Mouse (Mus musculus) E14TG2a.4 (cell line): ENCODE data around the gene Ptprt.

Experiments
- H3K27me3 ChIP-seq: 2 replicates; pipeline ENCODE4 v1.6.1; 2014; ENCODE audit warnings: low read length, control low read depth; ENCODE audit not compliant: insufficient read depth
- H3K36me3 ChIP-seq: 2 replicates; pipeline ENCODE4 v1.6.1; 2014; ENCODE audit warnings: low read length, control low read depth; ENCODE audit not compliant: insufficient read depth
- H3K4me1 ChIP-seq: replicated peaks from 2 replicates; pipeline ENCODE4 v1.6.1; 2014; ENCODE audit warnings: low read depth, low read length, control low read depth
- H3K4me3 ChIP-seq: replicated peaks from 2 replicates; pipeline ENCODE4 v1.5.1; 2014; ENCODE audit warnings: mild to moderate bottlenecking, low read length
- H3K9me3 ChIP-seq: 2 replicates; pipeline ENCODE4 v1.6.1; 2014; ENCODE audit warnings: low read length, control low read depth
- CTCF ChIP-seq: conservative IDR thresholded peaks from 2 replicates; pipeline ENCODE4 v1.5.1; 2014; ENCODE audit warnings: low read length
- NANOG ChIP-seq: IDR thresholded peaks from 2 replicates; pipeline ENCODE4 v1.6.1; 2014; ENCODE audit warnings: borderline replicate concordance, low read length, mixed read lengths
- POU5F1 ChIP-seq: IDR thresholded peaks from 2 replicates; pipeline ENCODE4 v1.6.1; 2014; ENCODE audit warnings: low read length, borderline replicate concordance

Ptprt gene

DNA sequence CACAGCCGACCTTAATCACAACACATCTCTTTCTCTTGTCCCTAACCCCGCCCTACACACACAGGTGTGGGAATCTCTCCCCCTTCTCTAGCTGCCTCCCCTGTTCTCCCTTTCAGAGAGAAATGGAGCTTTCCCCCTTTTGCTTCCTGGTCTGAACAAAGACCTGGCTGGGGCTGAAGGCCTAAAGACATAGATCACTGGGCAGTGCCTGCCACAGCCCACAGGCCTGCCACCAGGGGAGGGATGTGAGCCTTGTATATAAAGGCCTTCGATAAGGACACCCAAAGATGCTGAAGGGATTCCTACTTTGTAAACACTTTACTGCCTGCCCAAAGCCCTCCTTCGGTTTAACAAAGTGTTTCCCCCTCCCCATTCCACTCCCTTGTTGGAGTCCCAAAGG, 786 bp upstream of the Ptprt start:
- H3K4me3 ChIP-seq: peak overlapping the region; percentile 79
- no peaks in the 10 kb centered on the region for H3K36me3 ChIP-seq
- H3K4me1 ChIP-seq: peaks cover 42% of the 10 kb centered on the region
- peaks cover 77% of the 10 kb centered on the region for H3K27me3 ChIP-seq
- H3K9me3 ChIP-seq: no peaks in the 10 kb centered on the region
- TF ChIP-seq CTCF: no peak
- no peak for TF ChIP-seq NANOG
- no peak for TF ChIP-seq POU5F1

DNA sequence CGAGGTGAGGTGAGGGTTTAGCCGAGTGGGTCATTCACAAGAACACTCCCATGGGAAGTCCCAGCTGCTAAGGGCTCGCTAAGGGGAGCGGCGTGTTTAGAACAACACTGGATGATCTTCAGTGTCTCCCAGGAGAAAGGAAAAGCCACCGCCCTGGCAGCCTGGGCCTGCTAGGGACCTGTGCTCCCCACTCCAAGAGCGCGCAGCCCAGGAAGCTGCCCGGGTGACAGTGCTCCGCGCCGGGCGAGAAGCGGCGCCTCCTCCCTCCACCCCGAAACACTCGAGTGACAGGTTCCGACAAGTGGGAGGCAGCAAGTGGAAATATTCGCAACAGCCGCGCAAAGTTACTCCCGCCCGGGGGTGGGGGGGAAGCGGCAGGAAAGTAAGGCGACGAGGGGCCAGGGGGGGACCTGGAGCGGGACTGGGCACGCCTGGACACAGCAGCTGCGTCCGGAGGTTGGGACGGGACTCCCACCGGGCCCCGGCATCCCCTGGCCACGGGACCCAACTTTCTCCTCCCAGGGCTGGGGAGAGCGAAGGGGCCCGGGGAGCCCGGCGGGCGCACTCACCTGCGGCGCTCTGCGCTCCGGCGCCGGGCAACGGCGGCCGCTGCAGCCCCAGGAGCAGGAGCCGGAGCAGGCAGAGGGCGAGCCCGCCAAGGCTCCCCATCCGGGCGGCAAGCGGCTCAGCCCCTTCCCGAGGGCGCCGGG, 561 bp downstream of the Ptprt start:
- Histone ChIP-seq H3K36me3 (no peaks in the 10 kb centered on the region), H3K4me3 (peak overlapping the region; percentile 79), H3K4me1 (peaks cover 42% of the 10 kb centered on the region), H3K27me3 (peaks cover 78% of the 10 kb centered on the region), H3K9me3 (peaks cover 7% of the 10 kb centered on the region)
- TF ChIP-seq POU5F1 (no peak), NANOG (no peak), CTCF (no peak)

DNA sequence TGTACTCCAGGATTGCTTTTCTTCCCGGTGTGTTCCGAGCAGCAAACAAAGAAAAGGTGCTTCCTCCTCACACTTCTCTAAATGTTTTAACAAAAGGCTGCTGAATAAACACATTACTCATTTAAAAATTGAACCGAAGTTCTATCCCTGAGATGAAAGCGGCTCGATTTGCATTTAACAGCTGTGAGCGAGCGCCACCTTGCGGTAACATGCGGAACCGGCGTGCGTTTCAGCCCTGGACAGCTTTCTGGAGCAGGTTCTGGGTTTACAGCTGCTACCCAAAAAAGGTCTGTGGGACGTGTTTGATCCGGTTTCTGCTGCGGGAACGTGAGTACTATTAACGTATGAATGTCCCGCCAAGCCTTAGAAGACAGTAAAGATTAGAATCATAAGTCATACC, 1.9 kb downstream of the Ptprt start:
- Histone ChIP-seq H3K9me3 (peaks cover 12% of the 10 kb centered on the region), H3K27me3 (peaks cover 78% of the 10 kb centered on the region), H3K36me3 (no peaks in the 10 kb centered on the region)

DNA sequence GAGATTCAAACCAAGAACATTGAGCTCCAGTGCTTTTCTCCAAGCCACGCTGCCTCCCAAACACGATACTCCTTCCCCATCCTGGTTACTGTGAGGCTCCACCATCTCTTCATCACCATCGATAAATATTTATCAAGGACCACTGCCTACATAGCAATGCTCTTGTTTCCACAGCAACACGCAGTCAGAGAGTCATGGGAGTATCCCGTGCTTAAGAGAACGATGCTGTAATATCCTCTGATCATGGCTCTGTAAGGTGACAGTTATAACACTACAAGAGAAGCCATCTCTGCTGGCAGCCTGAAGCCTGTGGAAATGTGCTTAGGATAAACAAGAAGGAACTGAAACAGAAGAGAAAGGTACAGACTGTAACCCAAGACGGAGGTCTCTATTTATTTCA, 3.4 kb downstream of the Ptprt start:
- peaks cover 12% of the 10 kb centered on the region for H3K9me3 ChIP-seq
- H3K4me1 ChIP-seq: peaks cover 30% of the 10 kb centered on the region
- no peak overlapping the region for H3K4me3 ChIP-seq
- H3K36me3 ChIP-seq: no peaks in the 10 kb centered on the region
- peaks cover 66% of the 10 kb centered on the region for H3K27me3 ChIP-seq
- TF ChIP-seq NANOG: no peak
- TF ChIP-seq CTCF: no peak
- TF ChIP-seq POU5F1: no peak

More for the DNA sequence above, 1.9 kb downstream of the Ptprt start:
- TF ChIP-seq NANOG: peak; percentile 72; the same call in 1 of the 2 replicates
- TF ChIP-seq POU5F1: no peak
- peak; percentile 95 for TF ChIP-seq CTCF
- peak overlapping the region; percentile 79; the same call in 1 of the 2 replicates for H3K4me3 ChIP-seq
- H3K4me1 ChIP-seq: peaks cover 39% of the 10 kb centered on the region

DNA sequence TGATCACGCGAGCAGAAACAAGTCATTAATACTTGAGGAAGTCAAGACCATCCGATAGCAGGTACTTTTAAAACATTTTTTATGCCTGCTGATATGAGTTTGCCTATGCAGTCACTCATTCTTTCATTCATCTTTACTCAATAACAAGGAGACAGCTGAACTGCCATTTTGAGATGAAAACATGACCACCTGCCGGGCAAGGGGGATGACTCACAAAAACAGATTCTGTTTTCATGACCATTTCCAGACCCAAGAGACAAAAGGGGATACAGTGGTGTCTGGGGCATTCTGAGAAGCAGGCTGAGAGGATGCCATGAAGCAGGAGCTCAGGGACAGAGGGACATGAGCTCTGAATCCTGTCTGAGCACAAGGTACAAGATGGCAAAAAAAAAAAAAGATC, 6.5 kb downstream of the Ptprt start:
- Histone ChIP-seq H3K36me3 (no peaks in the 10 kb centered on the region), H3K27me3 (peaks cover 40% of the 10 kb centered on the region), H3K4me1 (peaks cover 7% of the 10 kb centered on the region), H3K4me3 (no peak overlapping the region), H3K9me3 (peaks cover 12% of the 10 kb centered on the region)
- TF ChIP-seq POU5F1 (no peak), NANOG (no peak), CTCF (no peak)

DNA sequence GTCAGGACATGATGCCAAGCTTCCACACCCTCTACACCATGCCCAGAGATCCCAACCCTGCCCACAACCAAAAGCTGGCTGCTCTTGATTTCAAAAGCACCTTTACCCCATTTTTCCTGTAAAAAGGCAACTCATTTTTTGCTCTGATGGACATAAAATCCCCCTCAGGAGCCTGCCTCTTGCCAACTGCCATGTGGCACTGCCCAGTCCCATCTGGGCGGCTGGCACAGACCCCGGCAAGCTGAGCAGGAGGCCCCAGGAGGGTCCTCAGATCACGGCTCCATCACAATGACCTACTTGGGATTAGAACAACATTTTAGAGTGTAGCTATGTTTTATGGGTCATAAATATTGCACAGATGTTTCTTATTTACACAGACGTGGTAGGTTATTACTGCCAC, 22.3 kb downstream of the Ptprt start:
- no peaks in the 10 kb centered on the region for H3K27me3 ChIP-seq
- H3K36me3 ChIP-seq: no peaks in the 10 kb centered on the region
- peaks cover 9% of the 10 kb centered on the region for H3K4me1 ChIP-seq
- H3K9me3 ChIP-seq: no peaks in the 10 kb centered on the region
- H3K4me3 ChIP-seq: no peak overlapping the region
- TF ChIP-seq NANOG (no peak), POU5F1 (no peak), CTCF (no peak)

DNA sequence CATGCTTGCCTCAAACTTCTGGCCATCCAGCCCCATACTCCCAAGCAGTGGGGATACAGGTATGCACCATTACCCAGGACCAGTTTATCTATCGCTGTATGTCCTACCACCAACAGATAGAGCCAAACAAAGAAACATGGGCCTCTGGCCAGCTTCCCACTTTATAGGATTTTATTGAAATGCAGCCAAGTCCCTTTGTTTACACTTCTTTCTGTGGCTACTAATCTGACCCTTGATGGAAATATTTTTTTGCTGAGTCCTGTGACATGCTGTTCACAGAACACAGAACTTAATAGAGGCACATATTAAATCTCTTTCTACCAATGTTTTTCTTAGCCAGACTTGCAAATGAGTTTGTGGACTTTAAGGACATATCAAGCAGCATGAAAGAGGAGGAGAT, 23.4 kb downstream of the Ptprt start:
- Histone ChIP-seq H3K4me1 (peaks cover 9% of the 10 kb centered on the region), H3K4me3 (no peak overlapping the region), H3K27me3 (no peaks in the 10 kb centered on the region), H3K9me3 (no peaks in the 10 kb centered on the region), H3K36me3 (no peaks in the 10 kb centered on the region)
- TF ChIP-seq POU5F1 (no peak), CTCF (no peak), NANOG (no peak)

DNA sequence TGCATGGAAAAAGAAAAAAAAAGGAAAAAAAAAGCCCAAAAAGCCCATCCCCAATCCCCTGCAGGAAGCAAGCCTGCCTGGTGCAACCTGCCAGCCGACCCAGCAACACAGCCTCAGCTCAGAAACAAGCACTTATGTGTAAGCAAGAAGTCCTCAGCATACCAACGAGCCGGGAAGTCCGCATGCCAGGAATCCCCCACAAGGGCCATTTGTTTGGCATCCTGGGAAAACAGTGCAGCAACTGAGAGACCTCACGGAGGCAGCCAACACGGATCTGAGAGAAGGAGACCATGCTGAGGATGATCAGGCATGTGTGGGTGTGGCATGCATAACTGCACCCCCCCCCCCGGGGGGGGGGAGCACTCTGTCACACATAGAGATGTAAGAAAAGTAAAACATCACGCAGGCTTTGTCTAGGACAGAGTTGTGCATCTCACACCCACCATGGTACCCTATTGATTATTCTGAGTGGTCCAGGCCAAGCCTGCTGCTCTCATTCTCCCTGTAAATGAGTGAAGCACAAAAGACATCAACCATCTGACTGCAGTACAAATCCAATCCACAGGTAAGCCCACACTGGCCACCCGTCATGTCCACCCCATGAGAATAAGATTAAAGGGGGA, 24.4 kb downstream of the Ptprt start:
- Histone ChIP-seq H3K4me3 (no peak overlapping the region), H3K36me3 (no peaks in the 10 kb centered on the region), H3K9me3 (no peaks in the 10 kb centered on the region), H3K4me1 (peaks cover 4% of the 10 kb centered on the region), H3K27me3 (no peaks in the 10 kb centered on the region)
- TF ChIP-seq NANOG: no peak
- TF ChIP-seq POU5F1: no peak
- TF ChIP-seq CTCF: no peak

DNA sequence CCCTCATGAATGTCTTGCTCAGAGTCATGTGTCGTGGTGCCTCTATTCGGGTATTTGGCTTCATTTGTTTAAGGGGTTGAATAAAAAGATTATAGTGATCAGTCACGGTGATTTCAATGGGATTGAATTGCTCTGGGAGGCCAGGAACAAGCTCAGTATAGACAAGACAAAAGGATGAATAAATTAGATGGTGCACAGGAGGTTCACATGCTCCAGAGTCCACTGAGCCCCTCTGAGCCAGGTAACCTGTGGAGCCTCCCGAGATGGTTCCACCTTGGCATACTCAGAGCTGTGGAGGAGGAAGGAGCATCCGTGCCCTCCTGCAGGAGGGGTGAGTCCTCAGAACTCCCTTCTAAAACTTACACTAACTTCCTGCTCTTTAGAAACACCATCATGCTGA, 26.0 kb downstream of the Ptprt start:
- TF ChIP-seq NANOG: no peak
- TF ChIP-seq POU5F1: no peak
- TF ChIP-seq CTCF: no peak
- no peak overlapping the region for H3K4me3 ChIP-seq
- no peaks in the 10 kb centered on the region for H3K27me3 ChIP-seq

More for the DNA sequence above, 26.0 kb downstream of the Ptprt start:
- Histone ChIP-seq H3K4me1 (no peaks in the 10 kb centered on the region), H3K36me3 (no peaks in the 10 kb centered on the region), H3K9me3 (no peaks in the 10 kb centered on the region)
